Mouse (Mus musculus): Measurements from ENCODE around the gene Dynlt1f.
"Not testable (repeated sequence)": the region's sequence is repeated elsewhere in the genome, so short reads cannot be mapped to it uniquely, and the experiment has no call there.

GRCm38 (mm10) chr17:6703381-6704270 is 47.9 kb upstream of the Dynlt1f start:
- not testable (repeated sequence) for TF ChIP-seq CTCF (IDR thresholded peaks at IDR 0.05; ENCODE audit: low read depth, low read length); POLR2A (IDR thresholded peaks at IDR 0.05; ENCODE audit: extremely low read depth, insufficient read depth, low read length)

Data from liver, adult 2 months (tissue).